Mouse (Mus musculus) intestine, embryonic 16.5 days (tissue): ENCODE data around the gene Gabra4. TPM values are rescaled to one million over a fixed set of nuclear protein-coding genes. Genes with fewer than 3 reads are reported as not detected.
"Not testable (repeated sequence)": the region's sequence is repeated elsewhere in the genome, so short reads cannot be mapped to it uniquely, and the experiment has no call there.

ENCODE experiments used
- ATAC-seq: fragments of 200-750 bp; cut with Nextera tagmentation; 2 replicates; pipeline ENCODE4 v1.8.0; 2017; ENCODE audit warnings: moderate TSS enrichment, moderate library complexity
- H3K27ac ChIP-seq: fragments of 300-500 bp; sonication (generic); 2 replicates; pipeline ENCODE4 v1.5.1; 2014; ENCODE audit warnings: mild to moderate bottlenecking, low read length
- H3K27me3 ChIP-seq: fragments of 300-500 bp; sonication (generic); replicated peaks from 2 replicates; pipeline ENCODE4 v1.6.1; 2014; ENCODE audit warnings: low read length, control low read depth, mixed read lengths; ENCODE audit not compliant: control insufficient read depth, insufficient read depth
- H3K36me3 ChIP-seq: fragments of 300-500 bp; sonication (generic); 2 replicates; pipeline ENCODE4 v1.6.1; 2014; ENCODE audit warnings: low read length, control low read depth; ENCODE audit not compliant: control insufficient read depth, insufficient read depth
- H3K4me1 ChIP-seq: fragments of 300-500 bp; sonication (generic); 2 replicates; pipeline ENCODE4 v1.6.1; 2014; ENCODE audit warnings: low read length, control low read depth, mixed read lengths; ENCODE audit not compliant: control insufficient read depth, insufficient read depth
- H3K4me2 ChIP-seq: fragments of 300-500 bp; sonication (generic); 2 replicates; pipeline ENCODE4 v1.6.1; 2014; ENCODE audit warnings: low read depth, low read length, control low read depth
- H3K4me3 ChIP-seq: fragments of 300-500 bp; sonication (generic); 2 replicates; pipeline ENCODE4 v1.5.1; 2014; ENCODE audit warnings: mild to moderate bottlenecking, low read length
- H3K9ac ChIP-seq: fragments of 300-500 bp; sonication (generic); 2 replicates; pipeline ENCODE4 v1.6.1; 2014; ENCODE audit warnings: low read depth, low read length
- H3K9me3 ChIP-seq: fragments of 300-500 bp; sonication (generic); 2 replicates; pipeline ENCODE4 v1.6.1; 2016; ENCODE audit warnings: low read length, control low read depth; ENCODE audit not compliant: control insufficient read depth
- WGBS: fragments of 180-500 bp; shearing (Covaris S2); extraction: QIAGEN DNeasy Blood & Tissue Kit; methylation state at CpG from one replicate; pipeline ENCODE4 v1.1.7; 2014; 5-methylcytosine and 5-hydroxymethylcytosine counted together
- polyA plus RNA-seq: library from polyadenylated mRNA; unstranded; fragments of >200 nt; fragmentation: Nextera tagmentation; extraction: Ambion mirVana; gene quantifications from 2 replicates; pipeline ENCODE4 v1.2.1, GENCODE M21; 2015

Gabra4 gene
- polyA plus RNA-seq, 1 experiment from 2014 or later = 2.5 TPM

GRCm38 (mm10) chr5:71548079-71548478 lies 110.0 kb downstream of the Gabra4 start, which contains the start of gene Cox7b2:
TSS of gene Cox7b2 (minus strand) at chr5:71548205.
- no peak for ATAC-seq
- Histone ChIP-seq H3K4me3 (no peak within 1 kb of the TSS), H3K27ac (no peak within 1 kb of the TSS), H3K27me3 (no peaks in the 10 kb centered on the region), H3K36me3 (no peaks in the 10 kb centered on the region), H3K4me1 (no peaks in the 10 kb centered on the region), H3K4me2 (no peak within 1 kb of the TSS), H3K9me3 (no peaks in the 10 kb centered on the region), H3K9ac (no peak within 1 kb of the TSS)
- WGBS = 93% methylated on average over 10 of the region's 10 CpGs

GRCm38 (mm10) chr5:71545554-71545953 lies 112.6 kb downstream of the Gabra4 start:
- no peaks in the 10 kb centered on the region for H3K27me3 ChIP-seq
- no peak overlapping the region for H3K4me3 ChIP-seq
- ATAC-seq = no peak
- no peak overlapping the region for H3K9ac ChIP-seq
- H3K9me3 ChIP-seq = no peaks in the 10 kb centered on the region
- no peak overlapping the region for H3K4me2 ChIP-seq
- H3K27ac ChIP-seq = no peak overlapping the region
- no peaks in the 10 kb centered on the region for H3K4me1 ChIP-seq
- no peaks in the 10 kb centered on the region for H3K36me3 ChIP-seq

- not testable (repeated sequence) for ATAC-seq, H3K9me3 ChIP-seq, H3K4me1 ChIP-seq, H3K27ac ChIP-seq, H3K4me3 ChIP-seq, H3K9ac ChIP-seq, H3K36me3 ChIP-seq, H3K27me3 ChIP-seq, H3K4me2 ChIP-seq
- WGBS = 72% methylated on average over 7 of the region's 15 CpGs
These were observed 132.6 kb downstream of the Gabra4 start for GRCm38 (mm10) chr5:71525486-71525885.

Other genes starting within 250 kb of the Gabra4 start
- not detected in 2 replicates for gene Cox7b2, start 110.1 kb downstream of the Gabra4 start, polyA plus RNA-seq
- gene Gabrb1, start 195 bp downstream of the Gabra4 start, polyA plus RNA-seq = 0.35 and 0.43 TPM in 2 replicates